Mouse (Mus musculus): ENCODE measurements around the gene Elmod1. TPM values are rescaled to one million over a fixed set of nuclear protein-coding genes. Genes with fewer than 3 reads are reported as not detected.
A peak's percentile ranks its signal among the peaks of the same experiment; 100 is the strongest.

Elmod1 gene
- polyA plus RNA-seq, 1 experiment from 2014 or later = 3.6 TPM

- Histone ChIP-seq H3K9me3 (ENCODE audit: control insufficient read depth, low read length) (no peaks in the 10 kb centered on the region), H3K27ac (ENCODE audit: low read depth, low read length) (no peak overlapping the region), H3K27me3 (ENCODE audit: control insufficient read depth, insufficient read depth, low read length) (peaks cover 7% of the 10 kb centered on the region; the same call in 1 of the 2 replicates), H3K4me2 (replicated peaks; ENCODE audit: low read depth, low read length) (no peak overlapping the region), H3K4me1 (replicated peaks; ENCODE audit: control insufficient read depth, insufficient read depth, low read length) (no peaks in the 10 kb centered on the region), H3K4me3 (ENCODE audit: low read depth, low read length) (peak overlapping the region; percentile 69; the same call in 1 of the 2 replicates), H3K9ac (ENCODE audit: low read depth, low read length) (no peak overlapping the region), H3K36me3 (ENCODE audit: control insufficient read depth, insufficient read depth, low read length) (no peaks in the 10 kb centered on the region)
- DNase-seq (ENCODE audit: low spot score) (no peak), ATAC-seq (ENCODE audit: low FRiP score) (no peak)
- 62% methylated on average over 5 of the region's 5 CpGs for WGBS
Measured at GRCm38 (mm10) chr9:53973241-53973640, 1.9 kb downstream of the Elmod1 start.

DNA sequence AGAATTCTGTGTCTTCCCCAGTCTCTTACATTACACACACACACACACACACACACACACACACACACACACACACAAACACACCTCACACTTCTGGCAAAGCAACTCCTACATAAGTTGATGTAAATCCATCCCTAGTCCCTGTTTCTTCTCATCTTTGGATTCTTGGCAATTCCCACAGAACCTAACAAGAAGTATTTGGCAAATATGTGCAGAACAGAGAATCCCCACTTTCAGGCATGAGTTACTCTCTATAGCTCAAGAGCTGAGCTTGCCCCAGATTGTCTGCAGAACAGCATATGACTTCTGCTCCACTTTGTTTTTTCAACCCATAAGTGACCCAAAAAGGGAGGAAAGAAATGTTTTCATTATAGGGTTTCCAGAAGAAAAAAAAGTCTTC is 2.7 kb downstream of the Elmod1 start:
- no peak overlapping the region for H3K9ac ChIP-seq (ENCODE audit: low read depth, low read length)
- H3K27ac ChIP-seq (ENCODE audit: low read depth, low read length) = no peak overlapping the region
- no peak for DNase-seq (ENCODE audit: low spot score)
- no peak overlapping the region for H3K4me2 ChIP-seq (replicated peaks; ENCODE audit: low read depth, low read length)
- no peaks in the 10 kb centered on the region for H3K4me1 ChIP-seq (replicated peaks; ENCODE audit: control insufficient read depth, insufficient read depth, low read length)
- H3K4me3 ChIP-seq (ENCODE audit: low read depth, low read length) = no peak overlapping the region
- peaks cover 7% of the 10 kb centered on the region; the same call in 1 of the 2 replicates for H3K27me3 ChIP-seq (ENCODE audit: control insufficient read depth, insufficient read depth, low read length)
- no peaks in the 10 kb centered on the region for H3K36me3 ChIP-seq (ENCODE audit: control insufficient read depth, insufficient read depth, low read length)
- ATAC-seq (ENCODE audit: low FRiP score) = no peak
- no peaks in the 10 kb centered on the region for H3K9me3 ChIP-seq (ENCODE audit: control insufficient read depth, low read length)

DNA sequence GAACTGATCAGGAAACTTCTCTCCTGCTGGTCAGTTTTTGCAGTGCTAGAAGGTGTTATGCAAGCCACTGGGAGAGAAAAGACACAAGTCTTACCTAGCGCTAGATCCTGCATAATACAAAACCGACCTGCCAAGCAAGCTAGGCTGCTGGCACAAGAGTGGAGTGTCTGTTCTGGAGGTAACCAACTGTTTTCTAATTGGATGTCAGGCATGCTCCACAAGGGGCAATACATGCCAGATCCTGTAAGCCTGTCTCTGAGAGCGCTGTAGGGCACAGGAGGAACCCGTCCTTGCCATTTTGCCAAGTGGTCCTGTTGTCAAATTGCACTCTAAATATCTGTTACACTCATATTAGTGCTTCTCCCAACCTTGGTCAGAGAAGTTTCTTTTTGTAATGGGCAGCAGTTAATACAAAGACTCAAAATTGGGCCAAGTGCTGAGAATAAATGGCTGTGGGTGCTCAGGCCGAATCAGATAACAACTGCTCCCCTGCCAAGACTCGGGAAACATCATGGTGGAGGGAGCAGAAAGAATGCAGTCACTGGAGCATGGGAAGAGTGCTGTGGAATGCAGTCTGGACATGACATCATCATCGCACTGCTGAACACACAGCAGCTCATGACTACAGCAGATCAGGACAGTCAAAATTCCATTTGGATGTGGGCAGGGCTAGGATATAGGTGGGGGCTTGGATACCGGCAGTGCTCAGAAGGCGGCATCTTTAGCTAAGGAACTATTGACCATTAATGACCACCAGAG is 7.3 kb downstream of the Elmod1 start:
- Histone ChIP-seq H3K4me3 (ENCODE audit: low read depth, low read length) (no peak overlapping the region), H3K27ac (ENCODE audit: low read depth, low read length) (no peak overlapping the region), H3K4me2 (replicated peaks; ENCODE audit: low read depth, low read length) (no peak overlapping the region), H3K9me3 (ENCODE audit: control insufficient read depth, low read length) (no peaks in the 10 kb centered on the region), H3K27me3 (ENCODE audit: control insufficient read depth, insufficient read depth, low read length) (no peaks in the 10 kb centered on the region), H3K36me3 (ENCODE audit: control insufficient read depth, insufficient read depth, low read length) (no peaks in the 10 kb centered on the region), H3K4me1 (replicated peaks; ENCODE audit: control insufficient read depth, insufficient read depth, low read length) (no peaks in the 10 kb centered on the region), H3K9ac (ENCODE audit: low read depth, low read length) (no peak overlapping the region)
- DNase-seq (ENCODE audit: low spot score) (no peak), ATAC-seq (ENCODE audit: low FRiP score) (no peak)
- WGBS = 56% methylated on average over 9 of the region's 9 CpGs

DNA sequence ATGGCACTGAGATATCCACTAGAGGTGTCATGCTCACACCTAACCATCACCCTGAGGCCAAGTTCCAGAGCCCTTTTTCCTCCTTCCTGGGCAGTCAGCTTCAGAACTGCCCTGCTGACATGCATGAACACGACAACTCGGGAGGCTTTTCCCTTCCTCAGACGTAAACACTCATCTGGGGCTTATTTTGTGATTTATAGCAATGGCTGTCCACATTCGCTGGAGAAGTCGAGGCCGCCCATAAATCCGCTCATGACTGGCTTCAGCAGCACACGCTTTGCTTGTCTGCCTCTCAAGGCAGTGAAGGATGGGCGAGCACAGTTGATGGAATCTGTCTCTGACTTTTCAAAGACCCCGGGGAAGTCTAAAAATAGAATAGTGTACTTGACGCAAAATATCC is 18.1 kb downstream of the Elmod1 start:
- 93% methylated on average over 11 of the region's 11 CpGs for WGBS
- Histone ChIP-seq H3K4me1 (replicated peaks; ENCODE audit: control insufficient read depth, insufficient read depth, low read length) (no peaks in the 10 kb centered on the region), H3K36me3 (ENCODE audit: control insufficient read depth, insufficient read depth, low read length) (no peaks in the 10 kb centered on the region), H3K9ac (ENCODE audit: low read depth, low read length) (no peak overlapping the region), H3K4me2 (replicated peaks; ENCODE audit: low read depth, low read length) (no peak overlapping the region), H3K27ac (ENCODE audit: low read depth, low read length) (no peak overlapping the region), H3K27me3 (ENCODE audit: control insufficient read depth, insufficient read depth, low read length) (no peaks in the 10 kb centered on the region), H3K4me3 (ENCODE audit: low read depth, low read length) (no peak overlapping the region), H3K9me3 (ENCODE audit: control insufficient read depth, low read length) (no peaks in the 10 kb centered on the region)
- no peak for DNase-seq (ENCODE audit: low spot score)
- ATAC-seq (ENCODE audit: low FRiP score) = no peak

DNA sequence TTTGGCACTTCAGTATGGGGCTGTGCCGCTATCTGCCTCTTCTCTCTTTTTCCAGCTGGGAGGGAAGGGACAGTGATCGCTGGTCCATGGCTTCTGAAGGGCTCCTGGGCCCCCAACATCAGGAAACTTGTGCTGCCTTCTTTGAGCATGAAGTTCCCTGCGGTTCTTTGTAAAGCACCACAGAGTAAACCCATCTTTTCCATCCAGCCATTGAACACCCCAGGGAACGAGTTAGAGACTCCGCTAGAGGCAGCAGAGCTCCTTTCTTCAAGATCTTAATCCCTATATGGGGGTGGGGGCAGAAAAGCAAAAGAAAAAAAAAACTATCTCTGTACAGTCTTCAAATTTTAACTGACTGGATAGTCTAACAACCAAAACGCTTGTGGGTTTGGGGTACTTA is 20.2 kb downstream of the Elmod1 start:
- Histone ChIP-seq H3K4me3 (ENCODE audit: low read depth, low read length) (no peak overlapping the region), H3K9ac (ENCODE audit: low read depth, low read length) (no peak overlapping the region), H3K9me3 (ENCODE audit: control insufficient read depth, low read length) (no peaks in the 10 kb centered on the region), H3K36me3 (ENCODE audit: control insufficient read depth, insufficient read depth, low read length) (no peaks in the 10 kb centered on the region), H3K4me2 (replicated peaks; ENCODE audit: low read depth, low read length) (no peak overlapping the region), H3K27me3 (ENCODE audit: control insufficient read depth, insufficient read depth, low read length) (no peaks in the 10 kb centered on the region), H3K4me1 (replicated peaks; ENCODE audit: control insufficient read depth, insufficient read depth, low read length) (no peaks in the 10 kb centered on the region), H3K27ac (ENCODE audit: low read depth, low read length) (no peak overlapping the region)
- DNase-seq (ENCODE audit: low spot score) (no peak), ATAC-seq (ENCODE audit: low FRiP score) (no peak)
- 17% methylated on average over 6 of the region's 6 CpGs for WGBS

DNA sequence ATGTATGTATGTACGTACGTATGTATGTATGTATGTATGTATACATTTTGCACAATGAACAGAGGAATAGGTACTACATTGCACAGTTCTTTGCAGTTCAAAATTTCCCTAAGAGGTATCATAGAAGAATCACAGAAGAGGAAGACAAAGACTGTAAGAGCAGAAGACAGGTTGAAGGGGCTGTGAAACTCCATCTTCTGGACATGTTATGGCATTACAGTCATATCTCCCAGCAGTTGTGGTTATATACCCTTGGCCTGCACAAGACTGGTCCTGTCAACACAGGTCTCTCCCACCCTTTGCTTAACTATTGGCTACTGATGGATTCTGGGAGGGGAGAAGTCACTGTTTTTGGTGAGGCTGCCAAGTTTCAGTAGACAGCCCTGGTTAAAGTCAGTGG is 27.6 kb downstream of the Elmod1 start:
- DNase-seq (ENCODE audit: low spot score) (no peak), ATAC-seq (ENCODE audit: low FRiP score) (no peak)
- H3K27ac ChIP-seq (ENCODE audit: low read depth, low read length) = no peak overlapping the region
- no peak overlapping the region for H3K4me3 ChIP-seq (ENCODE audit: low read depth, low read length)
- no peaks in the 10 kb centered on the region for H3K4me1 ChIP-seq (replicated peaks; ENCODE audit: control insufficient read depth, insufficient read depth, low read length)
- no peak overlapping the region for H3K4me2 ChIP-seq (replicated peaks; ENCODE audit: low read depth, low read length)
- H3K9ac ChIP-seq (ENCODE audit: low read depth, low read length) = no peak overlapping the region
- 98% methylated on average over 2 of the region's 2 CpGs for WGBS
- no peaks in the 10 kb centered on the region for H3K9me3 ChIP-seq (ENCODE audit: control insufficient read depth, low read length)
- H3K36me3 ChIP-seq (ENCODE audit: control insufficient read depth, insufficient read depth, low read length) = no peaks in the 10 kb centered on the region
- H3K27me3 ChIP-seq (ENCODE audit: control insufficient read depth, insufficient read depth, low read length) = no peaks in the 10 kb centered on the region

DNA sequence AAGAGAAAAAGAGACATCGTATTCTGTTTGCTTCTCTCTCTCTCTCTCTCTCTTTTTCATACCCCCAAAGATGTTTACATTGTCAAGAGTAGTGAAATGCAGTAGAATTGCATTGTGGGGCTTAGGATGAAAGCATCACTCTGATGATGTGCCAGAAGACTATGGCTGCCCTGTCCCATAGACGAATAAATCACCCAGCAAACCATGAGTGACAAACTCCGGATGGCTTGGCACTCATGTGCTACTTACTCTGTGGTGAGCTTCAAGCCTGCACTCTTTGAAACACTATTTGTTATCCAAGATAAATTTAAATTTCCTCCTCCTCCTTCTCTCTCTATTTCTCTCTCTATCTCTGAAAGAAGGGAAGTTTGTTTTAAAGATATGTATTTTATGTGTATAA is 36.5 kb downstream of the Elmod1 start:
- no peaks in the 10 kb centered on the region for H3K4me1 ChIP-seq (replicated peaks; ENCODE audit: control insufficient read depth, insufficient read depth, low read length)
- WGBS = 88% methylated on average over 3 of the region's 3 CpGs
- H3K4me3 ChIP-seq (ENCODE audit: low read depth, low read length) = no peak overlapping the region
- no peaks in the 10 kb centered on the region for H3K36me3 ChIP-seq (ENCODE audit: control insufficient read depth, insufficient read depth, low read length)
- no peak overlapping the region for H3K9ac ChIP-seq (ENCODE audit: low read depth, low read length)
- ATAC-seq (ENCODE audit: low FRiP score) (no peak), DNase-seq (ENCODE audit: low spot score) (no peak)
- H3K4me2 ChIP-seq (replicated peaks; ENCODE audit: low read depth, low read length) = no peak overlapping the region
- H3K27ac ChIP-seq (ENCODE audit: low read depth, low read length) = no peak overlapping the region
- H3K9me3 ChIP-seq (ENCODE audit: control insufficient read depth, low read length) = no peaks in the 10 kb centered on the region
- H3K27me3 ChIP-seq (ENCODE audit: control insufficient read depth, insufficient read depth, low read length) = no peaks in the 10 kb centered on the region

- 75% methylated on average over 13 of the region's 13 CpGs for WGBS
- DNase-seq (ENCODE audit: low spot score) = peak; percentile 63
- no peak overlapping the region for H3K4me2 ChIP-seq (replicated peaks; ENCODE audit: low read depth, low read length)
- H3K9me3 ChIP-seq (ENCODE audit: control insufficient read depth, low read length) = no peaks in the 10 kb centered on the region
- no peak overlapping the region for H3K27ac ChIP-seq (ENCODE audit: low read depth, low read length)
- H3K9ac ChIP-seq (ENCODE audit: low read depth, low read length) = no peak overlapping the region
- no peaks in the 10 kb centered on the region for H3K36me3 ChIP-seq (ENCODE audit: control insufficient read depth, insufficient read depth, low read length)
- H3K4me3 ChIP-seq (ENCODE audit: low read depth, low read length) = no peak overlapping the region
- H3K27me3 ChIP-seq (ENCODE audit: control insufficient read depth, insufficient read depth, low read length) = no peaks in the 10 kb centered on the region
- H3K4me1 ChIP-seq (replicated peaks; ENCODE audit: control insufficient read depth, insufficient read depth, low read length) = no peaks in the 10 kb centered on the region
- ATAC-seq (ENCODE audit: low FRiP score) = no peak
Measured at GRCm38 (mm10) chr9:53934179-53934578, 40.9 kb downstream of the Elmod1 start.

DNA sequence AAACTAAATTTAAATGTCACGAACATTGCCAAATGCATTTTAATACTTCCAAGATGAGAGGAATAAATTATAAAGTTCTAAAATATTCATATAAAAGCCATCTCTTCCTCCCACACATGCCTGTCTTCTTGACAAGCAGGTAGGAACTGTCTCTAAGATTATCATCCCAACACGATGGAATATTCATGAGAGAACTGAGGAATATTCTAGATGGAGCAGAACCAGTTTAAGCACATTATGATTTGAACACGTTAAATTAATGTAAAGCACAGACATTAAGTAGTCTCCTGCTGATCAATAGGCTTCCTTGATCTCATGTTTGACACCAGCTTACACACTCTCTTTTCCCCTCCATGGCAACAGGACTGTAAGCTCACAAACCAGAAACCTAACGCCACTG is 41.7 kb downstream of the Elmod1 start:
- Histone ChIP-seq H3K4me2 (replicated peaks; ENCODE audit: low read depth, low read length) (no peak overlapping the region), H3K9me3 (ENCODE audit: control insufficient read depth, low read length) (no peaks in the 10 kb centered on the region), H3K4me3 (ENCODE audit: low read depth, low read length) (no peak overlapping the region), H3K9ac (ENCODE audit: low read depth, low read length) (no peak overlapping the region), H3K27ac (ENCODE audit: low read depth, low read length) (no peak overlapping the region), H3K36me3 (ENCODE audit: control insufficient read depth, insufficient read depth, low read length) (no peaks in the 10 kb centered on the region), H3K27me3 (ENCODE audit: control insufficient read depth, insufficient read depth, low read length) (no peaks in the 10 kb centered on the region), H3K4me1 (replicated peaks; ENCODE audit: control insufficient read depth, insufficient read depth, low read length) (no peaks in the 10 kb centered on the region)
- 84% methylated on average over 4 of the region's 4 CpGs for WGBS
- DNase-seq (ENCODE audit: low spot score) (no peak), ATAC-seq (ENCODE audit: low FRiP score) (no peak)

Data from hindbrain, embryonic 11.5 days (tissue).